Mouse (Mus musculus): ENCODE data around the gene Gns.

Gene Gns

DNA sequence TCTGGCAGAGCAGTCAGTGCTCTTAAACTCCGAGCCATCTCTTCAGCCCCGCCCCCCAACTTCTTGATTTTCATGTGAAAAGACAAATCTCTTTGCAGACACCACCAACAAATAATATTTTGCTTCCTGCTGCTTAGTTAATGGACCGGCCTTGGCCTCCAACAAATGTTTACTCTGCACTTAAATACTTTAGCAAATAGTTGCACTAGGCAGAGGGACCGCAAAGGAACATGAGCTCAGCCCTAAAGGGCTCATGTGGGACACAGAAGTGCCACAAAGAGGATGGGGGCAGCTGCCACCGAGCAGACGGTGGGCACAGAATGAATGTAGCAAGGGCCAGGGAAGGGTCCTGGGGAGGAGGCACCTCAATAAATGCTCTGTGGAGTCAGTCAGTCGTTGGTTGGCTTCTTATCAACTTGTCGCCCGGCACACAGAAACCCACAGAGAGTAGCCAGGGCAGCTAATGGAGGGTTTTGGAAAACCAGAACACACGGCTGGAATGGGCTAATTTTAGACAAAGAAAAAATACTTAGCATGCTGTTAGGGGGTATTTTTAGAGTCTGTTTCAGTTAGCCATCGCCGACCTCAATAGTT, 67.2 kb downstream of the Gns start:
- peak; percentile 14 for DNase-seq

DNA sequence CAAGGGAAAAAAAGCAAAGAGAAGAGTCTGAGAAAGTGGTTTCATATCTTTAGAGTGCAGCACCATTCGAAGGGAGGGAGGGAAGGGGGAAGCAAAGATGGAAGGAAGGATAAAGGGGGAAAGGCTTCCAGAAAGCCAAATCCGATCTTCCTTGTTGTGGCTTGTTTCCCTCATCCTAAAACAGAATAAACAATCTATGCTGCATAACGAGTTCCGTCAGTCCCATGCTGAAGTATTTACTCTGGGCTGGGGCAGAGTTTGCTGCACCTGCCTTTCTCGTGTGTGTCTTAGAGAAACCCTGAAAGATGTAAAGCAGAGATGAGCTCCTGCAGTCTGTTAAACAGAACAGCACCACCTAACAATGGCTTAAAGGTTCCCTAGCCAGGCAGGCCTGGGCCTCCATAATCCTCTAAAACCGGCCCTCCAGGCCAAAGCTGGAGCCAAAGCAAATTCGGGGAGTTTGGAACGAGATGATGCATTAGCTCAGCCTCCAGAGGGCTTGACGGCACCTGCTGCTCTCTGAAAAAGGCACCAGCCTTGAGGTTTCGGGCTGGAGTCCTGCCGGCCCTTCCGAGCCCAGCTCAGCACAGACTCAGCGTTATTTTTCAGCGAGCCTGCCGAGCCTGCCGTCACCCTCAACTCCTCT, 67.9 kb downstream of the Gns start:
- peak; percentile 24 for DNase-seq

DNA sequence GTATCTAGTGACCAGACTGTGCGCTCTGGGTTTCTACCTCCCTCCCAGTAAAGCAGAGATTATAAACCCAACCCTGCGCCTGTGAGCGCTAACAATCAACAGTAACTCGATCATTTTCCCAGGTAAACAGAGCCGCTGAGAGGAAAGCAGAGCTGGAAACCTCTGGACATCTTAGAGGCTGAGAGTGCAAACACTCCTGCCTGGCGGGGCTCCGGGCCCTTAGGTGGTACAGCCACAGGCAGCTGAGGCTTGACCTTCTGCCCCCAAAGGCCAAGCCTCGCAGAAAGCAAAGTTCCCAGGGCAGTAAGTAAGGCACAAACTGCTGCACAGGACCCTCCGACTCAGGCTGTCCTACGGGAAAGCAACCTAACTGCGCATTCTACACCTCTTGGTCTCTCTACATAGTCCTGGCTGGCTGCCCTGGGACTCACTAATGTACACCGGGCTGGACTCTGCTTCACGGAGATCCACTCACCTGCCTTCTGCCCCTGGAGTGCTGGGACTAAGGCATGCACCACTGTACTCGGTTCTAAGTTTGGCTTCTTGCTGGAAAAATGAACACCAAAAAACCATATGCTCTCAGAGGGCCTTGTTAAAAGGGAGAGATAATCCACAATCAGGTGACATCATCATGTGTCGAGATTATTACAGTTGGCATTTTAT, 69.7 kb downstream of the Gns start:
- DNase-seq = no peak

DNA sequence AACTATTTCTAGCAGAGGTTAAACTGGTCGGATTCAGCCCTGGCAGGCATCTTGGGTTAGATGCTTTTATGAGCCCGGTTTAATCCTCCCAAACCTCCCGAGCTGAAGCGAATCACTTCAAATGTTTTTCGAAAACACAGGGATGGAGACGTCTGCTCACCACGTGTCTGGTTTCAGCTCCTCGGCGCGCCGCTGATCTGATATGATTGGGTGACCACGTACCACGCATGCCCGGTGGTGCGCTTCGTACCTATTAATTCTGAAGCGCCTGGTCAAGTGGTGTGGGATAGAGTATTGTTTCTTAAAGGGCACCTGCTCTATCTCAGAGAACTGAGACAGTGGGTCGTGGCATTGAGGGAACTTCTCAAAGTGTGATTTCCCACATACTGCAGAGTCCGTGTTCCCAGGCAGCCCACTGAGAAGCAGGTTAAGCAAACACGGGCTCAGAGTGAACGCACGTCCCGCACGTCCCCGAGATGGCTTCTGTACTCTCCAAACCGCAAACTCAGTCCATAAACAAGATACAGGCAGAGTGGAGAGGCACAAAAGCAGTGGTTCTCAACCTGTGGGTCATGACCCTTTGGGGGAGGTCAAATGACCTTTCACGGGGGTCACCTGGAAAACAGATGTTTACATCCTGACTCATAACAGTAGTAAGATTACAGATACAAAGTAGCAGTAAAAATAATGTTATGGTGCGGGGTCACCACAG, 70.8 kb downstream of the Gns start:
- no peak for DNase-seq

DNA sequence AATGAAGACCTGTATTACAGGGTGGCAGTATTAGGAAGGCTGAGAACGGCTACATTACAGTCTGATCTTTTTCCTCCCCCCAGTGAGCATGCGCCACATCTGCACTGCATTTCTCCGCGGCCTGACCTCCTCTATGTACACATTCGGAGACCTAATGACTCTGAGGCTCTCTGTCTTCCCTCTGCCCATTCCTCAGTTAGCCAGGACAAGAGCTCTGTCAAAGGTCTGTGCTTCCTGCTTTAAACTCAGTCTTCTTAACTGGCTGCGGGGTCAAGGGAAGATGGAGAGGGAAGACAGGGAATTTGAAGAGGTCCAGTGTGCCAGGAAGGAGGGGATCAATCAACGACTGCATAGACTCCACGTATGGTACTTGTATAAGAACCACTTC, 71.4 kb downstream of the Gns start:
- DNase-seq = no peak

DNA sequence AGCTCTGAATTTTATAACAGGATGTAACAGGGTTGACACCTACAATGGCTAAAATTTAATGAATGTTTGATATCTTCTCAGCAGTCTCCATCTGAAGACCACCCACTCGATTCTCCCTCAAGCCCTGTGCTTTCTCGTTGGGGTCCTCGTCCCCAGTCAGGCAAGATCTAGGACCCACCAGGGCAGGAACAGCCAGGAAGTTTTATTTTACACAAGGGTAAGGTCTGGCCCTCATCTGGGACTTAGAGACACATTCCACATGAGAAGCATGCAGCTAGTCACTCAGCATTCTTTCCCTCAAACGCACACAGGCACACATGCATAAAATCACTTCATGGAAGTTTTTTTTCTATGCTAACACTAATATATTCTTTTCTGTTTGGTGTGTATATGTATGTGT, 71.8 kb downstream of the Gns start:
- DNase-seq = no peak

DNA sequence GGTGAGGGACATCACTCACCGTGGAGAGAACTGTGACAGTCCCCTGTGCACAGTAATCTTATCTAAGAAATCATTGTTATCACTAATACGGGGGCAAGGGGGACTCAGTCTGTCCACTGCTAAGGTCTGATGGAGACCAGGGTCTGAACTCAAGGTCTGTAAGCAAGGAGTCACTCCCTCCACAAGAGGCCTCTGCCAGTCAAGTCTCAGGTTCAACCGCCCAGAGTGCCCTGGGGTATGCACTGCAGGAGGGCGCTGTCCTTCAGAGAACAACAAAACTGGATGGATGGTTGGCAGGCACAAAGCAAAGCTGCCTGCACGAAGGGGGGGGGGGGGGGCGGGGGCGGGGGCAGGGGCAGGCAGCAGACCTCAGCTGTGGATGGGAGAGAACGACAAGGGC, 73.2 kb downstream of the Gns start:
- DNase-seq = no peak

DNA sequence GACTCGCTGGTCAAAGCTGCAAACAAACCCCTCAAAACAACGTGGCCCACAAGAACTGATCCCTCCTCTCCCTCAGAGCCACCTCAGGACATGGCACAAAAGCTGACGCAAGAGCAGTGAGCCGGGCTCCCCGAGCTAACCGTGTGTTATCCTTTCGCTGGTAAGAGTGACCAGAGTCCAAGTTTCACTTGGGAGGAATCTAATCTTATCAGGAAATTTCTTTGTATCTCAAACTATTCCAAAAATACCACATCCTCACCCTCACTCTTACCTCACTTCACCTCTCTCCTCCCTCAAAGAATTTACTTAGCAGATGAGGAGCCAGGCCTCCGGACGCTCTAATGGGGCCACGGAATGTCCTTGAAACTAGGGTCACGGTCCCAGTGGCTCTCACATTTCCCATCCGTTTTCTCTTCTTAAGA, 74.4 kb downstream of the Gns start:
- DNase-seq = no peak

DNA sequence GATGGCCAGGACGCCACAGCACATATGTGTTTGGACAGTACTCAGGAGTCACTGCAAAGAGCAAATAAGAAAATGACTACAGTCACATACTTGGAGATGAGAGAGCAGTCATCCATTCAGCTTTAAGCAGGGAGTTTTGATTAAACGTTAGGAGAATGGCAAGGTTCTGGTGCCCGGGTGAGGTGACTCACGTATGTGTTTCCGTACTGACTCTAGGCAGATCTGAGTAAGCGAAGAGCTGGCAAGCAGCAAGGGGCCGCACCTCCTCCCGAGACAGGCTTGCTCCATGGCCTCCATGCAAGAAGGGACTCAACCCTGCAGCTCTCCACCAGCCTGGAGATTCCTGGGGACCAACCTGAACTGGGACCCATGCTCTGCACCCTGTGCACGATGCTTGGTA, 78.9 kb downstream of the Gns start:
- DNase-seq = no peak

DNA sequence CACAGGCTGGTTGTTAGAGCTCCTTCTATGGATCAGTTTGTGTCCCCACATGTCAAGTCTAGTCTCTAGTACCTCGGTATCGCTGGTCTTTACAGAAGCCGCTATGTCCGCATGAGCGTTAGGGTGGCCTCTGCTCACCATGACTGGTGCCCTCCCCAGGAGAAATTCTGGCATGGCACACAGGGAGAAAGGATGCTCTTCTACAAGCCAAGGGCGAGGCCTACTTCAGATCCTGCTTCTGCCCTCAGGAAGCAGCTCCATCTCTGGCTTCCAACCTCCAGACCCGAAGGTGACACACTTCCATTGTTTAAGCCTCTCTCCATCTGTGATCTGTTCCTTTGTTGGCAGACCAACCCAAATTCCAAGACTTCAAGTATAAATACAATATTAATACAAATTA, 79.3 kb downstream of the Gns start:
- DNase-seq = no peak

DNA sequence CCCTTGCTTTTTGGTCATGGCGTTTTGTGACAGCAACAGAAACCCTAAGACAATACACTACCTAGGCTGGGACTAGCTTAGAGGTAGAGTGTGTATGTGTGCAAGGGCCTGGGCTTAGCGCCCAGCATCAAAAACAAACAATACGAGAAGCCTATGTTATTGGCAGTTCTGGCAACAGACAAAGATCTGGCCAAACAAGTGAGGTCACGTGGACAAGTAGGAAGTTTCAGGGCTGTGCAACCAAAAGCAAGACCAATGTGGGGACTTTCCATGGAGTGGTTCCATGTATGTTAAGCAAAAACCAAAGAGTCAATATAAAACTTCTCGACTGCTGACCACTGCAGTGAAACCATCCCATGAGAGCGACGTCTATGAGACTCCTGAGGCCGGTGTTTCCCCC, 80.9 kb downstream of the Gns start:
- no peak for DNase-seq

All from cerebellum, adult 9-10 months (tissue).